Mouse (Mus musculus): ENCODE measurements around the gene Gmpr. TPM values are rescaled to one million over a fixed set of nuclear protein-coding genes. Genes with fewer than 3 reads are reported as not detected.

The Gmpr gene
- 137 TPM for polyA plus RNA-seq (2014; fragmentation: Illumina TruSeq; extraction: RNeasy Lipid Tissue Mini Kit (QIAGEN cat#74804); ENCODE audit: low read depth, low replicate concordance)

GRCm38 (mm10) chr13:45507274-45508229, at the start of gene Gmpr:
TSS of gene Gmpr (plus strand) at chr13:45507444.

Other genes starting within 250 kb of the Gmpr start
- 16.5 TPM for gene Mylip, start 117.7 kb upstream of the Gmpr start, polyA plus RNA-seq (2014; fragmentation: Illumina TruSeq; extraction: RNeasy Lipid Tissue Mini Kit (QIAGEN cat#74804); ENCODE audit: low read depth, low replicate concordance)

Data from heart, adult 10 weeks (tissue).